Mouse (Mus musculus) MEL (cell line): ENCODE measurements around the gene Tdrd6. TPM values are rescaled to one million over a fixed set of nuclear protein-coding genes. Genes with fewer than 3 reads are reported as not detected.

Source experiments
- DNase-seq: peaks from one replicate; pipeline ENCODE4 v3.0.0; 2011; ENCODE audit warnings: low read depth, low spot score
- H3K27ac ChIP-seq: 2 replicates; pipeline ENCODE4 v1.5.1; 2012; ENCODE audit warnings: low read depth, mild to moderate bottlenecking, control low read depth, low read length, moderate library complexity; ENCODE audit not compliant: control insufficient read depth
- H3K27me3 ChIP-seq, 2 experiments: fragments of 150-350 bp in 1 of 2; sonication (generic) in 1 of 2; 2 replicates each; pipeline ENCODE4 v1.6.1; 2012; ENCODE audit warnings: low read length in 2 of 2, mild to moderate bottlenecking in 2 of 2, improper control_type of control experiment in 1 of 2, moderate library complexity in 1 of 2; ENCODE audit not compliant: insufficient read depth in 2 of 2, control insufficient read depth in 1 of 2
- H3K36me3 ChIP-seq, 2 experiments: 2 replicates each; pipeline ENCODE4 v1.6.1; 2012 to 2014; ENCODE audit warnings: low read length in 2 of 2, improper control_type of control experiment in 1 of 2, inconsistent platforms in 1 of 2, mild to moderate bottlenecking in 1 of 2; ENCODE audit not compliant: insufficient read depth in 2 of 2, control insufficient read depth in 1 of 2
- H3K4me1 ChIP-seq, 2 experiments: fragments of 150-350 bp in 1 of 2; sonication (generic) in 1 of 2; 2 replicates each; pipeline ENCODE4 v1.6.1; 2012; ENCODE audit warnings: low read length in 2 of 2, improper control_type of control experiment in 1 of 2, mild to moderate bottlenecking in 1 of 2; ENCODE audit not compliant: insufficient read depth in 2 of 2, control insufficient read depth in 1 of 2
- H3K4me3 ChIP-seq, 2 experiments: fragments of 150-350 bp in 1 of 2; sonication (generic) in 1 of 2; 2 replicates each; pipeline ENCODE4 v1.5.1; 2012; ENCODE audit warnings: low read depth in 2 of 2, low read length in 2 of 2, mild to moderate bottlenecking in 2 of 2, moderate library complexity in 2 of 2, control low read depth in 1 of 2, improper control_type of control experiment in 1 of 2; ENCODE audit not compliant: control insufficient read depth in 1 of 2, insufficient read depth in 1 of 2
- H3K79me2 ChIP-seq: 2 replicates; pipeline ENCODE4 v1.6.1; 2012; ENCODE audit warnings: mild to moderate bottlenecking, low read length, moderate library complexity; ENCODE audit not compliant: control insufficient read depth, poor library complexity, insufficient read depth
- H3K9ac ChIP-seq: 2 replicates; pipeline ENCODE4 v1.6.1; 2012; ENCODE audit warnings: low read depth, mild to moderate bottlenecking, control low read depth, low read length, moderate library complexity; ENCODE audit not compliant: control insufficient read depth, poor library complexity, severe bottlenecking
- H3K9me3 ChIP-seq: fragments of 150-350 bp; sonication (generic); replicated peaks from 2 replicates; pipeline ENCODE4 v1.6.1; 2012; ENCODE audit warnings: mild to moderate bottlenecking, low read length, improper control_type of control experiment, moderate library complexity; ENCODE audit not compliant: insufficient read depth
- CTCF ChIP-seq, 3 experiments: IDR thresholded peaks in 2 of 3; conservative IDR thresholded peaks in 1 of 3; 2 replicates each; pipeline ENCODE4 v1.5.1; 2011 to 2012; ENCODE audit warnings: low read length in 3 of 3, low read depth in 2 of 3, mild to moderate bottlenecking in 2 of 3, improper control_type of control experiment in 1 of 3, inconsistent platforms in 1 of 3, mixed read lengths in 1 of 3, moderate library complexity in 1 of 3; ENCODE audit not compliant: control insufficient read depth in 1 of 3, insufficient read depth in 1 of 3, poor library complexity in 1 of 3, severe bottlenecking in 1 of 3
- ELF1 ChIP-seq: IDR thresholded peaks from 2 replicates; pipeline ENCODE4 v1.6.1; 2014; ENCODE audit warnings: low read depth, mild to moderate bottlenecking, inconsistent platforms, low read length, improper control_type of control experiment, moderate library complexity
- MAX ChIP-seq: IDR thresholded peaks from 2 replicates; pipeline ENCODE4 v1.6.1; 2011; ENCODE audit warnings: low read length, improper control_type of control experiment
- POLR2AphosphoS2 ChIP-seq: IDR thresholded peaks from 2 replicates; pipeline ENCODE4 v1.6.1; 2011; ENCODE audit warnings: low read length, improper control_type of control experiment
- RAD21 ChIP-seq: IDR thresholded peaks from 2 replicates; pipeline ENCODE4 v1.6.1; 2011; ENCODE audit warnings: mild to moderate bottlenecking, low read depth, low read length, improper control_type of control experiment
- UBTF ChIP-seq: IDR thresholded peaks from 2 replicates; pipeline ENCODE4 v1.6.1; 2012; ENCODE audit warnings: low read depth, mild to moderate bottlenecking, inconsistent platforms, low read length, improper control_type of control experiment, moderate library complexity, borderline replicate concordance; ENCODE audit not compliant: insufficient read depth
- ZNF384 ChIP-seq: IDR thresholded peaks from 2 replicates; pipeline ENCODE4 v1.6.1; 2012; ENCODE audit warnings: low read depth, mild to moderate bottlenecking, inconsistent platforms, low read length, improper control_type of control experiment
- polyA plus RNA-seq, 2 experiments: library from polyadenylated mRNA; stranded (reverse) in 1 of 2; unstranded in 1 of 2; fragments of >175 nt in 1 of 2; fragments of >200 nt in 1 of 2; gene quantifications; 2 replicates each; pipeline versions ENCODE4 v1.2.1 to v1.2.4; 2012; ENCODE audit warnings: low replicate concordance in 2 of 2, low read depth in 1 of 2; ENCODE audit not compliant: insufficient read length in 2 of 2, insufficient read depth in 1 of 2, missing spikeins in 1 of 2
- total RNA-seq: library from RNA; depleted of rRNA; stranded (reverse); fragments of 300-350 nt; gene quantifications from 2 replicates; pipeline ENCODE4 v1.2.3, GENCODE M21; 2012

Gene Tdrd6
- total and polyA plus RNA-seq, 3 experiments, result not detected

- no peak for TF ChIP-seq UBTF
- TF ChIP-seq ELF1, result no peak
- no peak for TF ChIP-seq RAD21
- no peak for TF ChIP-seq MAX
- Histone ChIP-seq H3K27me3 (no peaks in the 10 kb centered on the region), H3K4me3 (no peak overlapping the region)
Observed at GRCm38 (mm10) chr17:43598706-43599105, 31.4 kb downstream of the Tdrd6 start.

GRCm38 (mm10) chr17:43597742-43598141, 32.4 kb downstream of the Tdrd6 start:
- no peak overlapping the region for H3K4me3 ChIP-seq
- TF ChIP-seq ZNF384 (no peak), UBTF (no peak), CTCF (IDR thresholded peaks at IDR 0.05 in 2 of 3, conservative IDR thresholded peaks at IDR 0.05 in 1 of 3; ENCODE audit: control insufficient read depth in 1 of 3, insufficient read depth in 1 of 3, low read depth in 2 of 3, low read length in 3 of 3, poor library complexity in 1 of 3, severe bottlenecking in 1 of 3) (peak in 2 of 3 experiments; percentile 1 to 28; a peak in 1 of 6 replicates)
- TF ChIP-seq, all 39 proteins: peak for 1
- Histone ChIP-seq H3K9me3 (no peaks in the 10 kb centered on the region), H3K27me3 (no peaks in the 10 kb centered on the region), H3K36me3 (no peaks in the 10 kb centered on the region), H3K9ac (no peak overlapping the region), H3K4me1 (no peaks in the 10 kb centered on the region), H3K79me2 (no peaks in the 10 kb centered on the region), H3K27ac (no peak overlapping the region)
- no peak for DNase-seq

More at GRCm38 (mm10) chr17:43598706-43599105, 31.4 kb downstream of the Tdrd6 start:
- Histone ChIP-seq H3K9me3 (no peaks in the 10 kb centered on the region), H3K4me1 (no peaks in the 10 kb centered on the region), H3K27ac (no peak overlapping the region), H3K9ac (no peak overlapping the region), H3K36me3 (no peaks in the 10 kb centered on the region), H3K79me2 (no peaks in the 10 kb centered on the region)
- DNase-seq, result no peak

GRCm38 (mm10) chr17:43592296-43593291, 37.5 kb downstream of the Tdrd6 start:
- no peak overlapping the region for H3K27ac ChIP-seq
- no peak overlapping the region for H3K4me3 ChIP-seq
- H3K9me3 ChIP-seq, result no peaks in the 10 kb centered on the region
- H3K79me2 ChIP-seq, result no peaks in the 10 kb centered on the region
- no peak overlapping the region for H3K9ac ChIP-seq
- H3K27me3 ChIP-seq, result no peaks in the 10 kb centered on the region
- no peak for TF ChIP-seq POLR2AphosphoS2
- DNase-seq, result no peak
- no peaks in the 10 kb centered on the region for H3K4me1 ChIP-seq
- no peaks in the 10 kb centered on the region for H3K36me3 ChIP-seq
